Mouse (Mus musculus) megakaryocyte, embryonic 14.5 days (primary cell): ENCODE measurements around the gene Ccdc155.

ENCODE experiments used
- FLI1 ChIP-seq: IDR thresholded peaks from 2 replicates; pipeline ENCODE4 v1.6.1; 2012; ENCODE audit warnings: low read length, inconsistent platforms, mixed read lengths
- GATA1 ChIP-seq: IDR thresholded peaks from 3 replicates; pipeline ENCODE4 v1.6.1; 2012; ENCODE audit warnings: mixed read lengths, low read length, inconsistent platforms, borderline replicate concordance

- TF ChIP-seq GATA1 (no peak), FLI1 (no peak)
These were observed 35.4 kb upstream of the Ccdc155 start for GRCm38 (mm10) chr7:45240109-45240508.
